In the genomic region with DNA sequence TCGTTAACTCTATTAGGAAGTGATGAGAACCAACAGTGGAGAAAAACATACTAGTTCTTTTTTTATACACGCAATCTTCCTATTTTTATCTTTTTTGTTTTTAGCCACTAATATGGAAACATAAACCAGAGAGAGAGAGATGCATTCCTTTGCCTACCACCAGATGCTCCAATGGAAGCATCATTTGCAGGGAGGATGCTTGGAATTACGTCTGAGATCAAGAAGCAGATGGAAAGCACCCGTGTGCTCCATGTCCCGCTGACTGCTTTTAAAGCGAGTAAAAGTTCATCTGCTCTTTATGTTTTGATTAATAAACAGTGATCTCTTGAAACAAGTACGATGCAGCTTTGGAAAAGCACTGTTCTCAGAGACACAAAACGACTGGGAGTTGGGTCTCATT, we compare ENCODE assay signal across 12 mouse cellular contexts.
"Had no signal": no experiment of that assay in that cellular context is flagged by ENCODE, and none has a peak within 500 bp of the region (broad histone marks: within the 10 kb centered on the region; RNA-seq: fewer than 3 reads in every experiment).

No protein-coding gene starts in this region.

- DNase-seq: gastrocnemius, postnatal 10 days; gastrocnemius, postnatal 25 days; heart, adult 18-20 months; heart, postnatal 10 days; heart, postnatal 4 days; kidney, adult 18-20 months; kidney, adult 8-10 months; kidney, postnatal 10 days; kidney, postnatal 25 days; kidney, postnatal 4 days; liver; liver, embryonic 13.5 days had no signal
